Mouse (Mus musculus): ENCODE results near the gene Slc25a3. TPM values are rescaled to one million over a fixed set of nuclear protein-coding genes. Genes with fewer than 3 reads are reported as not detected.

Gene Slc25a3
- polyA plus RNA-seq, 2 experiments = 469 to 481 TPM

DNA sequence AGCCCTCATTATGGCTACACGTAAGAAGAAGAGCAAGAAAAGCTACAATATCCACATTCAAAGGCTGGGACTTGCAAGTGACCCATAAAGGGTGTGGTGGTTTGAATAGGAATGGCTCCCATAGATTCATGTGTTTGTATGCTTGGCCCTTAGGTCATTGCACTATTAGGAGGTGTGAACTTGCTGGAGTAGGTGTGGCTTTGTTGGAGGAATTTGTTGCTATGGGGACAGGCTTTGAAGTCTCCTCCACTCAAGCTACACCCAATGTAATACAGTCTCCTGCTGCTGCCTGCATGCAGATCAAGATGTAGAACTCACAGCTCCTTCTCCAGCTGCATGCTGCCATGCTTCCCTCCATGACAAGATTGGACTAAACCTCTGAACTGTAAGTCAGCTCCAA is 7.7 kb upstream of the Slc25a3 start:
- no peak for DNase-seq (ENCODE audit: low spot score)
- Histone ChIP-seq H3K9ac (ENCODE audit: low read depth, low read length, severe bottlenecking) (no peak overlapping the region), H3K36me3 (ENCODE audit: control insufficient read depth, insufficient read depth, low read length) (no peaks in the 10 kb centered on the region), H3K4me2 (replicated peaks; ENCODE audit: low read depth, low read length, severe bottlenecking) (no peak overlapping the region), H3K27me3 (ENCODE audit: control insufficient read depth, insufficient read depth, low read length) (no peaks in the 10 kb centered on the region), H3K4me3 (replicated peaks; ENCODE audit: low read length) (no peak overlapping the region), H3K27ac (replicated peaks; ENCODE audit: low read depth, low read length) (no peak overlapping the region), H3K4me1 (ENCODE audit: control insufficient read depth, insufficient read depth, low read length) (no peaks in the 10 kb centered on the region), H3K9me3 (ENCODE audit: control insufficient read depth, low read length) (no peaks in the 10 kb centered on the region)
- TF ChIP-seq POLR2A (IDR thresholded peaks at IDR 0.05; ENCODE audit: borderline replicate concordance, extremely low read depth, insufficient read depth, insufficient read length) = no peak
- 93% methylated on average over 1 of the region's 1 CpGs for WGBS
- ATAC-seq (ENCODE audit: low FRiP score, low read depth) = no peak

DNA sequence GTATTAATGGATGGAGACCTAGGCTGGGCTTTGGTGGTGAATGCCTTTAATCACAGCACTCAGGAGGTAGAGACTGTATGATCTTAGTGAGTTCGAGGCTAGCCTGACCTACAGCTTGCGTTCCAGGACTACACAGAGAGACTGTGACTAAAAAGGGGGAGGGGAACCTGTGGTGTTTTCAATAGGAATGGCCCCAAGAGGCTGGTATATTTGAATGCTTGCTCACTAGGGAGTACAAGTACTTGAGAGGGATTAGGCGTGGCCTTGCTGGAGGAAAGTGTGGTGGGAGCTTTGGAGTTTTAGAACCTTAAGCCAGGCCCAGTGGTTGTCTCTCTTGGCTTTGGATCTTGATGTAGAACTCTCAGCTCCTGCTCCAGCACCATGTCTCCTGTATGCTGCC is 6.9 kb upstream of the Slc25a3 start:
- WGBS = 94% methylated on average over 3 of the region's 3 CpGs

GRCm38 (mm10) chr10:91128551-91129160 is 4.8 kb upstream of the Slc25a3 start:
- Histone ChIP-seq H3K4me1 (ENCODE audit: control insufficient read depth, insufficient read depth, low read length) (no peaks in the 10 kb centered on the region), H3K9ac (ENCODE audit: low read depth, low read length, severe bottlenecking) (no peak overlapping the region), H3K9me3 (ENCODE audit: control insufficient read depth, low read length) (no peaks in the 10 kb centered on the region), H3K4me2 (replicated peaks; ENCODE audit: low read depth, low read length, severe bottlenecking) (no peak overlapping the region), H3K36me3 (ENCODE audit: control insufficient read depth, insufficient read depth, low read length) (no peaks in the 10 kb centered on the region), H3K27me3 (ENCODE audit: control insufficient read depth, insufficient read depth, low read length) (no peaks in the 10 kb centered on the region), H3K27ac (replicated peaks; ENCODE audit: low read depth, low read length) (no peak overlapping the region), H3K4me3 (replicated peaks; ENCODE audit: low read length) (no peak overlapping the region)
- ATAC-seq (ENCODE audit: low FRiP score, low read depth) = no peak
- 83% methylated on average over 1 of the region's 1 CpGs for WGBS
- DNase-seq (ENCODE audit: low spot score) = no peak
- TF ChIP-seq POLR2A (IDR thresholded peaks at IDR 0.05; ENCODE audit: borderline replicate concordance, extremely low read depth, insufficient read depth, insufficient read length) = no peak

More for the DNA sequence above, 6.9 kb upstream of the Slc25a3 start:
- no peaks in the 10 kb centered on the region for H3K36me3 ChIP-seq (ENCODE audit: control insufficient read depth, insufficient read depth, low read length)
- no peaks in the 10 kb centered on the region for H3K27me3 ChIP-seq (ENCODE audit: control insufficient read depth, insufficient read depth, low read length)
- H3K4me1 ChIP-seq (ENCODE audit: control insufficient read depth, insufficient read depth, low read length) = no peaks in the 10 kb centered on the region
- TF ChIP-seq POLR2A (IDR thresholded peaks at IDR 0.05; ENCODE audit: borderline replicate concordance, extremely low read depth, insufficient read depth, insufficient read length) = no peak
- ATAC-seq (ENCODE audit: low FRiP score, low read depth) = no peak
- no peaks in the 10 kb centered on the region for H3K9me3 ChIP-seq (ENCODE audit: control insufficient read depth, low read length)
- H3K4me3 ChIP-seq (replicated peaks; ENCODE audit: low read length) = no peak overlapping the region
- no peak overlapping the region for H3K27ac ChIP-seq (replicated peaks; ENCODE audit: low read depth, low read length)
- no peak overlapping the region for H3K4me2 ChIP-seq (replicated peaks; ENCODE audit: low read depth, low read length, severe bottlenecking)
- DNase-seq (ENCODE audit: low spot score) = no peak
- H3K9ac ChIP-seq (ENCODE audit: low read depth, low read length, severe bottlenecking) = no peak overlapping the region

- Histone ChIP-seq H3K9me3 (ENCODE audit: control insufficient read depth, low read length) (no peaks in the 10 kb centered on the region), H3K36me3 (ENCODE audit: control insufficient read depth, insufficient read depth, low read length) (no peaks in the 10 kb centered on the region), H3K4me2 (replicated peaks; ENCODE audit: low read depth, low read length, severe bottlenecking) (no peak overlapping the region), H3K4me1 (ENCODE audit: control insufficient read depth, insufficient read depth, low read length) (peaks cover 6% of the 10 kb centered on the region; the same call in 1 of the 2 replicates), H3K27me3 (ENCODE audit: control insufficient read depth, insufficient read depth, low read length) (no peaks in the 10 kb centered on the region), H3K4me3 (replicated peaks; ENCODE audit: low read length) (no peak overlapping the region), H3K9ac (ENCODE audit: low read depth, low read length, severe bottlenecking) (no peak overlapping the region), H3K27ac (replicated peaks; ENCODE audit: low read depth, low read length) (no peak overlapping the region)
- DNase-seq (ENCODE audit: low spot score) = no peak
- 85% methylated on average over 2 of the region's 2 CpGs for WGBS
- no peak for ATAC-seq (ENCODE audit: low FRiP score, low read depth)
- no peak for TF ChIP-seq POLR2A (IDR thresholded peaks at IDR 0.05; ENCODE audit: borderline replicate concordance, extremely low read depth, insufficient read depth, insufficient read length)
Observed at GRCm38 (mm10) chr10:91127395-91127794, 3.5 kb upstream of the Slc25a3 start.

GRCm38 (mm10) chr10:91126618-91127355 is 2.9 kb upstream of the Slc25a3 start:
- peaks cover 11% of the 10 kb centered on the region; the same call in 1 of the 2 replicates for H3K4me1 ChIP-seq (ENCODE audit: control insufficient read depth, insufficient read depth, low read length)
- H3K9ac ChIP-seq (ENCODE audit: low read depth, low read length, severe bottlenecking) = no peak overlapping the region
- no peaks in the 10 kb centered on the region for H3K27me3 ChIP-seq (ENCODE audit: control insufficient read depth, insufficient read depth, low read length)
- DNase-seq (ENCODE audit: low spot score) (no peak), ATAC-seq (ENCODE audit: low FRiP score, low read depth) (no peak)
- no peak overlapping the region for H3K4me2 ChIP-seq (replicated peaks; ENCODE audit: low read depth, low read length, severe bottlenecking)
- H3K9me3 ChIP-seq (ENCODE audit: control insufficient read depth, low read length) = no peaks in the 10 kb centered on the region
- no peak for TF ChIP-seq POLR2A (IDR thresholded peaks at IDR 0.05; ENCODE audit: borderline replicate concordance, extremely low read depth, insufficient read depth, insufficient read length)
- no peak overlapping the region for H3K27ac ChIP-seq (replicated peaks; ENCODE audit: low read depth, low read length)
- 77% methylated on average over 10 of the region's 10 CpGs for WGBS
- peaks cover 4% of the 10 kb centered on the region for H3K36me3 ChIP-seq (ENCODE audit: control insufficient read depth, insufficient read depth, low read length)
- H3K4me3 ChIP-seq (replicated peaks; ENCODE audit: low read length) = no peak overlapping the region
